Mouse (Mus musculus) T-helper 2 cell (primary cell): ENCODE results near the gene Nfkbid.

Source experiments
- in situ Hi-C: fragments of 300-600 bp; cut with MboI, MseI; formaldehyde crosslinking; loops from one replicate; pipeline ENCODE4 v1.15.1; 2025; ENCODE audit warnings: high pct_unique_total_duplicates

Nfkbid gene

DNA sequence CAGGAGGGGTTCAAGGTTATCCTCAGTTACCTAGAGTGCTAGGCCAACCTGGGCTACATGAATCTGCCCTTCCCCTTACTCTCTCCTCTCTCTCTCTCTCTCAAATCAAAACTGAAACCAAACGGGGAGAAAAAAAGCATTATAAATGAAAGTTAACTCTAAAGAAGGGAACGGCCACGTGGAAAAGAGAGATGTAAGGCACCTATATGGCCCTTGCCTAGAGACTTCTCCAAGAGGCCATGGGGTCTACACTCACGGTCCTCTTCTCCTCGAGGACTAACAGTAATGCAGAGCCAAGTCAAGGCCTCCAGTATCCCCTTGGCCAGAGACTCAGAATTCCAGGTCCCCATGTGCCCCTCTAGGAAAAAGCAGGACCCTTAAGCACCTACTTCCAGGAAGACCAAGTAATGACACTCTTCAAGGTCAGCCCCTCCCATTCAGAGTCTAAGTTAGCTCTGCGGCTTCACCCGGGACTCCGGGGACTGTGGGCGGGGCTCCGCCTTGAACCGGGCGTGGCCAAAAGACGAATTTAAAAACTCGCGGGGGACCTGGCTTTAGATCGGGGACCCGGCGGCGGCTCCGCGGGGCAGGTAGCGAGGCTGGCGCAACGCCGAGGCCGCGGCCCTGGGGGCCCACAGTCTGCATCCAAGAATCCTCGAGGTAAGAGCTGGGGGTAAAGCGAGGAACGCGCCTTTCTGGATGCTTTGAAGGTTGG is at the start of gene Nfkbid:
TSS of gene Nfkbid (plus strand) at position 558 of the 715 bp plus-strand sequence.
- in situ Hi-C loops: loop anchor here (25.0 kb wide), 1 partner anchor 741 kb away; the partner anchor contains the start of gene Gramd1a

DNA sequence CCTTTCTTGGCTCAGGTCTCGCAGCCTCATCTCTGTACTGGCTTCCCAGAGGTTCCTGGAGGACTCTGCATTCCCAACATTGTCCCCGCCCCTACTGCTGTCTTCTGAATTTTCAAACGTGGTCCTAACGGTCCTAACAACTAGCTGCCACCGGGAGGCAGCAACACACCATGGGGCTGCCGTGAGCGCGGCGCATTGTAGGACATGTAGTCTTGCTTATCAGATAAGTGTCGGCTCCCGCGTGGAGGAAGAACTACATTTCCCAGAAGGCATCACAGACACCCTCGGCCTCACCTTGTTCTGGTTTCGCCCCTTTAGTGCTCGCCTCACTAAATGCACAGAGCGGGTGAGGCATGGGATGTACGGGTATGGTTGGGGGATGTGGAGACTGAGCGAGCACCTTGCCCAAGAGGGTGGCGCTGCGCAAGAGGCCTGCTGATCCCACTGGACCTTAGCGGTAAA is 48.0 kb upstream of the Nfkbid start:
- in situ Hi-C loops: loop anchor here (5.0 to 10.0 kb wide), 2 partner anchors 54 to 101 kb away; no protein-coding TSS in a partner anchor

DNA sequence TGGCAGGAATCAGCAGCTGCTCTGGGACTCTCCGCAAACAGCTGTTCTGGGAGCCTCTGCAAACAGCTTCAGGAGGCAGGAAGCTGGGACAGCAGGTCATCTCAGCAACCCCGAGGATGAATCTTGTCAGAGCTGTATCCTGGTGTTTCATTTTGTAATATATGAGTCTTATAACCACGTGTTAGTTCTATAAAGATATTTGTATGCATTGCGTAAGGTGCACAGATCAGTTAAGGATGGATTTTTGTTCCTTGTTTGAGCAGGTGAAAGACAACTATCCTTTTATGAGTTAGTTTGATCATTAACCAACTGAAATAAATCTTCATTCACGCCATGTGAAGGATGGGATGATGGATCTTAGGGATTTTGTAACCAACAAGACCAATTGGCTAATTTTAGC is 41.5 kb upstream of the Nfkbid start:
- in situ Hi-C loops: no loop called here

DNA sequence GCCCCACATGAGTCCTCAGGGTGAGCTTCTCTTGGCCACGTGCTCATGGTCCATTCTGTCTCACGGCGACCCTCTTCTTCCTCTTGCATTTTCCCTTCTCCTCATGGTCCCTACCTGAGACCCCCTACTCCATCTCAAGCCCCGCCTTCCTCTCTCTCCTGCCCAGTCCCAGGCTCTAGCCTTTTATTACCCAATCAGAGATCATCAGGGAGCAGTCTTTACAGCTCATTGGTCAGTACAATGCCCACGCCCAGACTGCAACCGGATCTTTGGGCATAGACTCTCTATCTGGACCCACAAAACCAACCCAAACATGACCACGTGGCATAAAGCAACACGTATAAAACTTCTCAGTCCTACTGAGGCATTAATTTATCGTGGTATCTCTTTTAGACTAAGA is 37.4 kb upstream of the Nfkbid start:
- in situ Hi-C loops: no loop called here

DNA sequence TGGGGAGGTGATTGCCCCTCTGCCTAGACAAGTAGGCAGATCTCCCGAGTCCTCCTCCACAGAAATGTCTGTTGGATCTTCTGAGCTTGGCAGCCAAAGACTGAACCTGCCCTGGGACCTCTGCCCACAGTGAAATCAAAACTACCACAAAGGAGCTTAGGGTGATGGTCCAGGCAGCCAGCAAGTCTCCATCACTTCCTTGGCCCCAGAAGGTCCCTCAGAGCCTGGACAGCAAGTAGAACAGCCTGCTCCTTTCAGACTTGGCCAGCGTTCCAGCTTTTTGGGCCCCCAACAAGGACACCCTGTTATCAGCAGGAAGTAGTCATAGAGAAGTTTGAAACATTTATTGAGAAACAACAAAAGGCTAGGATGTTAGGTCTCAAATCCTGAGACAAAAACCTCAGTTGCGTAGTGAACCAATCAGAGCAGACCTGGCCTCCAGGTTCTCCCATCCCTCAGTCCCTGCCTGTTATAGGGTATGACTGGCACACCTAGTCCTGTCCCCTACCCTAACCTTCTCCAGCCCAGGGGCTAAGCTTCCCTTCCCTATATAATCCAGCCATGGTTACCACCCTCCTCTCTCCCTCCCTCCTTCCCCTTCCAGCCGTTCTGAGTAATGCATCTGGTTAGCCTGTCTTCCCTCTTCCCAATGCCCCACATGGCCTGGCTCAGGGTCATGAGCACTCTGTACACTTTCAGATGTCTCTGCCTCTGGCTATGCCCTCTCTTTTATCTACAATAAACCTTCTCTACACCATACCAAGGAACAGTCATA is 28.6 kb upstream of the Nfkbid start:
- in situ Hi-C loops: loop anchor here (10.0 kb wide), 1 partner anchor 1358 kb away; no protein-coding TSS in a partner anchor

DNA sequence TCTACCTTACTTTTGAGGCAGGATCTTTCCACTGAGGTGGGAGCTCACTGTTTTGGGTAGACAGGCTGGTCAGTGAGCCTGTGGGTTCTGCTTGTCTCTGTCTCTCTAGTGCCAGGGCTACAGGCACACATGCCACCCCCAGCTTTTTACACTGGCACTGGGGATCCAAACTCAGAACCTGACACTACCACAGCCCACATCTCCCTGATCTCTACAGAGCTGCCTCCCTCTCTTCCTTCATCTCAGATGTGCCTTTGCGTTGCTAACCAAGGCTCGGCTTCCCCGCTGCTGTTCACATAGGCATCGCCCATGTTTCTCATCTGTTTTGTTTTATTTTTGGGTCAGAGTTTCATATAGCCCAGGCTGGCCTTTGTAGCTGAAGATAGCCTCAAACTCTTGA is 27.9 kb upstream of the Nfkbid start:
- in situ Hi-C loops: loop anchor here (10.0 kb wide), 1 partner anchor 1359 kb away; no protein-coding TSS in a partner anchor

DNA sequence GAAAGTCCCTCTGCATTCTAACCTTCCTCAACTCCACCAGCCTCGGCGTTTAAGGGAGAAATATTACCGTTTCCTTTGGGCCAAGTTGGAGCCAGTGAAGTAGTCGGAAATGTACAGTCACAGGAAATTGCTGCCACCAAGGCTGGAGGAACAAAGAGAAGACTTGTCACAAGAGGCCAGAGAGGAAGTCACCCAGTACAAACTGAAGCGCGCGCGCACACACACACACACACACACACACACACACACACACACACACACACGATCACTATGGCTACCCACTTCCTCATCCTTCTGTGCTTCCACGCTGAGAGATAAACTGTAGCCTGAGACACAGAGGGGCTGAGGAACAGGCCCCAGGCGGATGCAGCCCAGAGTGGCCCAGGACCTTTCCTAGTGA is 27.2 kb upstream of the Nfkbid start:
- in situ Hi-C loops: loop anchor here (10.0 kb wide), 1 partner anchor 1360 kb away; no protein-coding TSS in a partner anchor

DNA sequence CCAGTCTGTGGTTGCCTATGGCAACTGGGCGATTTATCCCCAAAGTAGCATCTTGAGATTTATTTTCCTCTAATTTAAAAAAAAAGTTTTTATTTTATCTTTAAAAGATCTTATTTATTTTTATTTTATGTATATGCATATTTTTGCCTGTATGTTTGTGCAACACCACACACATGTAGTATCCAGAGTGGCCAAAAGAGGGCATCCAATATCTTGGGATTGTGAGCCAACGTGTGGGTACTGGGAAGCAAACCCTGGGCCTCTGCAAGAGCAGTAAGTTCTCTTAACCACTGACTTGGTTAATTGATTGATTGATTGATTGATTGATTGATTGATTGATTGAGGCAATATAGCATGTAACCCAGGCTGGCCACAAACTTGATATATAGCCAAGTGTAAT is 26.7 kb upstream of the Nfkbid start:
- in situ Hi-C loops: loop anchor here (10.0 kb wide), 1 partner anchor 1360 kb away; no protein-coding TSS in a partner anchor

DNA sequence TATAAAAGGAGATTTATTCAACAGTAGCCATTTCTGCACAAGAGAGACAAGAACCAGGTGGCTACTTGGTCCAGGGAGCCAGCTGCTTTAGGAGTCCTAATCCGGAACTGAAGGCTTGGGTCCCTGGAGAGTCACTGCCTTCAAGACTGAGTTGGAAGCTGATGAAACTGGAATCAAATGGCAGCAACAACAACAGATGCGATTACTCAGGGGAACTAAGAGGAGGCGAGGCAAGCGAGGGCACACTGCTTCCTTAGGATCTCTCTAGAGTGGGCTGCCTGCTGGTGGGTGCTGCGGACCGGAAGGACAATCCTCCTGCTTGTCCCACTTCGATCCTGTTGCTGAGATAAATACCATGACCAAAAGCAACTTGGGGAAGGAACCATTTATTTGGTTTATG is 21.9 kb upstream of the Nfkbid start:
- in situ Hi-C loops: loop anchor here (10.0 to 25.0 kb wide), 2 partner anchors 763 to 1365 kb away; partner anchors contain the start of gene Gramd1a

DNA sequence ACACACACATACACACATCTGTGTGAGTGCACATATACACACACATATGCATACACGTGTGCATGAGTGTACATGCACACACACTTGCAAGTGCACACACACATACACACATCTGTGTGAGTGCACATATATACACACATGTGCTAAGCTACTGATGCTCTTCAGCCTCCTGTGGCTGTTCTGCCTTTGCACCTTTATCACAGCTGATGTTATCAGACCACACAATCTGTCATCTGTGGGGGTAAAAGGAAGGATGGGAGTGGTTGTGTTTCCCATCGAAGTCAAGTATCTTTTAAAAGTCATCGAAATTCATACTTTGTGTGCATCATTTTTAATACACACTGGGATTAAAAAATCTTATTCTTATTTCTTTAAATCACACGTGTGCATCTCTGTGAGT is 19.2 kb upstream of the Nfkbid start:
- in situ Hi-C loops: loop anchor here (25.0 kb wide), 1 partner anchor 760 kb away; the partner anchor contains the start of gene Gramd1a

DNA sequence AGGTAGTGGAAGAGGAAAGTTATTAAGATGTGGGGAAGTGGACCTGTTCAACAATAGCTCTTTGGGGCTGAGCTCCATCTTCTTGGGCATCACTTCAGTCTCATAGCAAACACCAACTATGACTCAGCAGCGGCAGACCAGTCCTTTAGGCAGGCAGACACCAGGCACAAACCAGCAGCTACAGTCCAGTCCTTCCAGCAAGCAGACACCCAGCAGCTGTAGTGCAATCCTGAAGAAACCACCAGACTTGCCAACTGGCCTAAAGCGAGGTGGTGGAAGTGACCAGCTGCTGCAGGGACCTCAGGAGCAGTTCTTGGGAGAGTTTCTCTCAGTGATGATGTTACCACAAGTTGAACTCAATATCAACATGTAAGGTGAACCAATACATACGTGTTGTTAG is 12.9 kb upstream of the Nfkbid start:
- in situ Hi-C loops: loop anchor here (25.0 kb wide), 1 partner anchor 754 kb away; the partner anchor contains the start of gene Gramd1a

DNA sequence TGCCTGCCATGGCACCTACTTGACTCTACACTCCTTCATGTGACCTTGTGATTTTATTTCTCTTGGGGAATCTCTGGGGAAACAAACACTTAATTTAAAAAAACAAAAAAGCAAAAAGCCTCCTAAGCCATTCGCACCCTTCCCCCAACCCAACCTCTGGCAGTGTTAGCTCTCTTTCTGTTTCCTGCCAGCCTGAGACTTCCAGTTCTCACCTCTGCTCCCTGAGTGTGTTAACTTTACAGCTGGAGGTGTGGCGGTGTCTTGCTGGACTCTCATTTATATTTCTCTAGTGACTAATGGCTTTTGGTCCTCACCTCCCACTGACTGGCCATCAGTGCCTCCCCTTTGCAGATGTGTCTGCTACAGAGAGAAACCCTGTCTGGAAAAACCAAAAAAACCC is 11.7 kb upstream of the Nfkbid start:
- in situ Hi-C loops: loop anchor here (25.0 kb wide), 1 partner anchor 753 kb away; the partner anchor contains the start of gene Gramd1a

DNA sequence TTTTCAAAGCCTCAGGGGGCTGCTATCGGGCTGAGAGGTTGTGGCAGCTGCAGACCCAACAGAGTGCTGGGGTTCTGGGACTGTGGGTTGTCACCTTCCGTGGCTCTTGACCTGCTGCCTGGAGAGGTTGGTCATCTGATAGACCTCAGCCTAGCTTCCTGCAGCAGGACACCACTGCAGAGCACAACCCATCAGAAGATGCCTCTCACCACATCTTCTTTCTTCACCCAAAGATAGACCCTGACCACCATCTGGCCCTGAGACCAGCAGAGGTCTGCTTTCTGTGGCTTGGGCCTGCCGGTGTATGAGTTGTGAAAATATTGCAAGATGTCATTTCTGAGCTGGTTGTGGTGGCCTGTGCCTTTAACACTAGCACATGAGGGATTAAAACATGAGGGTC is 10.5 kb upstream of the Nfkbid start:
- in situ Hi-C loops: loop anchor here (25.0 kb wide), 1 partner anchor 751 kb away; the partner anchor contains the start of gene Gramd1a

DNA sequence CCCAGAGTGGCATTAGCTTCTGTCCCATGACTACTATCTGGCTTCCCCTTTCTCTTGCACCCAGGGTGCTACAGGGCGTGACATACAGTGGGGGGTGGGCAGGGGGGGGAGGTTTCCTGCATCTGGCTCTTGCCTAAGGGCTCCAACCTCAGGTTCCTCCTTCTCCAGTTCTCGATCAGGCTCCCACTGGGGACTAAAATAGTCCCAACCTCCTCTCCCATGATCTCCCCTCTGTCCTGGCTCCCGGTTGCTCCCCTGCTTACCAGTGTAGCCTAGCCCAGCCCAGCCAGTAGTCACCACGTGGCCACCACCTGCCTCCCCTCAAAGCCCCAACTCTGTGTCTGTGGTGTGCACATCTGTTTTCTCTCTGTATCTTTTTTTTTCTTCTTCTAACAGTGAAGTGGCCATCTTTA is 8.8 kb upstream of the Nfkbid start:
- in situ Hi-C loops: loop anchor here (25.0 kb wide), 1 partner anchor 750 kb away; the partner anchor contains the start of gene Gramd1a

DNA sequence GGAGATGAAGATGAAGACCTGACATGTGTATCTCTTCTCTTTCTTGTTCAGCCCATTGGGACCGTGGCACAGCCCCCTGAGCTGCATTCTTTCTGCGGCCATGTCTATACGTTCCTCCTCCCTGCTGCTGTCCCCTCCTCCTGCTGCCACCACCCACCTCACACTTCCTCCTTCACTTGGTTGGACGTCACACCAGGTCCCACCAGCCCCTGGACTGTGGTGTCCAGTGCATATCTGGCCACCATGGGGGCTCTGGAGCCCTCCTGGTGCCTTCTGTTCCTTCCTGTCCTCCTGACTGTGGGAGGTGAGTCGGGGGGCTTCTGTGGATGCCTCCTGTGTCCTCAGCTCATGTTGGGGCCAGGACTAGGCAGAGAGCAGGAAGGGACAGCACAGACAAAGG is 7.9 kb upstream of the Nfkbid start, which contains the start of gene Tyrobp:
TSS of gene Tyrobp (plus strand) at position 165 of the 400 bp plus-strand sequence.
- in situ Hi-C loops: loop anchor here (25.0 kb wide), 1 partner anchor 749 kb away; the partner anchor contains the start of gene Gramd1a

DNA sequence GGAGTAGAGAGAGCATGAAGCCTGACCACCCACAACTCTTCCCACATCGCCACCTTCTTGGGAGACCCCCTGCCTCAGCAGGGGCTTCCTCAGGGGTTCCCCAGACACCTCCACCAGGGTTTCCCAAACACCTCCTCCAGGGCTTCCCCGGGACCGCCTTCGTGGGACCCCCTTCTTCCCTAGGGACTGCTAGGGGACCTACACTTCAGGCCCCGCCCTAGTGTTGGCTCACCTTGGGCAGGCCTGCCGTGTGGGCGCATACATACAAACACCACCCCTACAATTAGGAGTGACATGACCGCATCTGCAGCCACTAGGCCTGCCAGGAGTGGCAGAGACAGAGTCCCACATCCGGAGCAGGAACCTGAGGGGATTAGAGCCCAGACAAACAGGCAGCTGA is 3.7 kb upstream of the Nfkbid start:
- in situ Hi-C loops: loop anchor here (25.0 kb wide), 1 partner anchor 744 kb away; the partner anchor contains the start of gene Gramd1a

DNA sequence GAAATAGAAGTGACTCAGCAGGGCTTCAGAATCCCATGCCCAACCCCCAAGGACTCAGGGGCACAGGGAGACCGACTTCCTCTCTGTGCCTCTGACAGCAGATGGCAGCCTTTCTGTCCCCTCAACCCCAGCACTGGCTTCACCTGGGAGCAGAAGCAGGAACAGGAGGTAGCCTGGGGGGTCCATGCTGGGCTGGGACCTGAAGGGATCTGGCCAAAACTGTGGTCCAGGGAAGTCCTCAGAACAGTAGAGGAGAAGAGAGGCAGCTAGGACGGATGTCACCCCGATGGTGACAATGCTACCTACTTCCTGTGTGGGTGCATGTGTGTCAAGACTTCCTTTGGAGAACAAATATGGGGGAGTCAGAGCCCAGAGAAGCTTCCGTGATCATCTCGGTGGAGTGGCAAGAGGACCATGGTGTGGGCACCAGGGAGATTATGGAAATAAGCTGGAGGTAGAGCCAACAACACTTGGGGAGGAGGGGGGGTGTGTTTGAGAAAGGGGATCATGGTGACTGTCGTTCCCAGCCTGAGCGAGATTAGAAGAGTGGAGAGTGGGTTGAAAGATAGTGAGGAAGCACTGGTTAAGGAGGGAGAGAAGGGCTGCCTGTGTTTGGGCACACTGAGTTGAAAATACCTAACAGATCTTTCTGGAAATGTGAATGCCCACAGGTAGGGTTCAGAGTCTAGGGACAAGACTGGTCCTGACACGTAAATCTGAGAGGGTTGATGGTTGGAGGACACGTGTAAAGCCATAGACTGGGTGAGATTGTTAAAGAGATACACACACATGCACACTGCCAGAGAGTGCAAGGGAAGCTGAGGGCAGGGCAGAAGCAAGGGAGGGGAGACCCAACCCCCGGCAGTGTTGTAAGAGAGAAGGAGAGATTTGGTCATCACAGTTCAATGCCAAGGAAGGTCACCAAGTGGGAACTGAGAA is 1.7 kb upstream of the Nfkbid start, which contains the start of gene Hcst:
TSS of gene Hcst (minus strand) at position 294 of the 939 bp plus-strand sequence.
- in situ Hi-C loops: loop anchor here (25.0 kb wide), 1 partner anchor 742 kb away; the partner anchor contains the start of gene Gramd1a

DNA sequence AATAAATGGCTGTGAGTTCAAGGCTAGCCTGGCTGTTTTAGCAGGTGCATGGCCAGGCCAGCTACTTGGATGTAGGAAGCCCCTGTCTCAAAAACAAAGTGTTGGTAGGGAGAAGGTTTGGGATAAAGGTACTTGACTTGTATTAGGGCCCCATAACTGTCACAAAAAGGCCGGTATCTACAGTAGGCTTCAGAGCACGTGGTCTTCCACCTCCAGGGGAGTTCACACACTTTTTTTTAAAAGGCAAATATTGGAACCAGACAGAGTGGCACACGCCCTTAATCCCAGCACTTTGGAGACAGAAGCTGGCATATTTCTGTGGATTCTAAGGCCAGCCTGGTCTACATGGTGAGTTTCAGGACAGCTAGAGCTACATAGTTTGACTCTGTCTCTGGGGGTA is 859 bp upstream of the Nfkbid start:
- in situ Hi-C loops: loop anchor here (25.0 kb wide), 1 partner anchor 742 kb away; the partner anchor contains the start of gene Gramd1a

DNA sequence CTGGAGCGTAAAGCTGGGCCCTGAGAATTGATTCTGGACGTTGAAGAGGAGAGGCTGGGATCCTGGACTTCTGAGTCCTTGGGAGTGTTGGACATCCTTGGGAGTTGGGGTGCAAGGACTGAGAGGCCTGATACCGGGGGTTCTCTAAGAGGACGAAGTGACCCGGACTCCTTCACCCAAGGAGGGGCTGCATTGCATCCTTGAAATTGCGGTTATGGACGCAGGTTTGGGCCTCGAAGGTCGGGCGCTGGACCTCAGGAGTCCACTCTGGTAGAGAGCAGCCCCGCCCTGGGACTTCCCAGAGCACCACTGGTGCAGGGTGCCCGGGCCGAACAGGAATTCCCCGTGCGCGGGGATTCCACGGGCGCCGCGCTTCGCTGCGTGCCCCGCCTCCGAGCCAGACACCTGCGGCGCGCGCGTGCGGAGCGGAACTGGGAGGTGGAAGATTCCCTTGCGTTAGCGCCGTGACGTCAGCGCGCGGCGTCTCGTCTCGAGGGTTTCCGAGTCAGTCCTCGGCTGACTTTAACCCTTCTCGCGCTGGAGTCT is 431 bp downstream of the Nfkbid start:
- in situ Hi-C loops: loop anchor here (25.0 kb wide), 1 partner anchor 740 kb away; the partner anchor contains the start of gene Gramd1a

DNA sequence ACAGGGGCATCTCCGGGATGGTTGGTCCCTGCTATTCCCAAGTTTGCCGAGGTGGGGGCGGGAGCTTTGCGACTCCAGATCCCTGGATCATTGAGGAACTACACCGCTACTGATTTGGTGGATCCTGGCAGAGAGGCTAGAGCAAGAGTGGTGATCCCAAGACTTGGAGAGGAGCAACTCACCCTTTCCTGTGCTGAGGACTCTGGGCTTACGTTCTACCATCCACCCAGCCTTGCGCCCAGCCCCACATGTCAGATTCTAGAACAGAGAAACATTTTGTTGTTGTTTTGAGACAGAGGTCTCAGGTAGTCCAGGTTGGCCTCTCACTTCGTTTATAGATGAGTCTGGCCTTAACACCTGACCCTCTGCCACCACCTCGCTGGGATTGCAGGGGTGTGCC is 1.0 kb downstream of the Nfkbid start:
- in situ Hi-C loops: loop anchor here (25.0 kb wide), 1 partner anchor 740 kb away; the partner anchor contains the start of gene Gramd1a
